Mouse (Mus musculus) cerebellum, adult 2 months (tissue): ENCODE data around the gene Nol10. TPM values are rescaled to one million over a fixed set of nuclear protein-coding genes. Genes with fewer than 3 reads are reported as not detected.

Source experiments
- DNase-seq, 2 experiments: peaks; one replicate each; pipeline ENCODE4 v3.0.0; 2021
- H3K27ac ChIP-seq: fragments of 200-500 bp; 2 replicates; pipeline ENCODE4 v1.5.1; 2012; ENCODE audit warnings: low read length, control low read depth, inconsistent platforms; ENCODE audit not compliant: insufficient read depth
- H3K27me3 ChIP-seq: fragments of 200-500 bp; 2 replicates; pipeline ENCODE4 v1.6.1; 2012; ENCODE audit warnings: inconsistent platforms, mild to moderate bottlenecking, low read length, moderate library complexity; ENCODE audit not compliant: control insufficient read depth, insufficient read depth
- H3K4me1 ChIP-seq: fragments of 200-500 bp; 2 replicates; pipeline ENCODE4 v1.6.1; 2011; ENCODE audit warnings: low read length; ENCODE audit not compliant: control insufficient read depth, insufficient read depth
- H3K4me3 ChIP-seq: fragments of 200-500 bp; replicated peaks from 2 replicates; pipeline ENCODE3; 2011; ENCODE audit warnings: mild to moderate bottlenecking, low read depth, low read length, control low read depth; ENCODE audit not compliant: insufficient read depth
- CTCF ChIP-seq: fragments of 200-500 bp; IDR thresholded peaks from 2 replicates; pipeline ENCODE4 v1.5.1; 2011; ENCODE audit warnings: low read depth, mild to moderate bottlenecking, control low read depth, low read length, moderate library complexity, borderline replicate concordance; ENCODE audit not compliant: insufficient read depth
- POLR2A ChIP-seq: fragments of 200-500 bp; IDR thresholded peaks from 2 replicates; pipeline ENCODE4 v1.6.1; 2011; ENCODE audit warnings: low read length, control low read depth, borderline replicate concordance; ENCODE audit not compliant: insufficient read depth
- WGBS: fragments of 180-500 bp; shearing (Covaris S2); methylation state at CpG from one replicate; pipeline ENCODE4 v1.1.7; 2018; 5-methylcytosine and 5-hydroxymethylcytosine counted together
- polyA plus RNA-seq: library from polyadenylated mRNA; depleted of rRNA; stranded (reverse); fragments of >200 nt; gene quantifications from 2 replicates; pipeline ENCODE4 v1.2.3, GENCODE M21; 2012

The Nol10 gene
- polyA plus RNA-seq, 1 experiment, result 14.9 TPM

DNA sequence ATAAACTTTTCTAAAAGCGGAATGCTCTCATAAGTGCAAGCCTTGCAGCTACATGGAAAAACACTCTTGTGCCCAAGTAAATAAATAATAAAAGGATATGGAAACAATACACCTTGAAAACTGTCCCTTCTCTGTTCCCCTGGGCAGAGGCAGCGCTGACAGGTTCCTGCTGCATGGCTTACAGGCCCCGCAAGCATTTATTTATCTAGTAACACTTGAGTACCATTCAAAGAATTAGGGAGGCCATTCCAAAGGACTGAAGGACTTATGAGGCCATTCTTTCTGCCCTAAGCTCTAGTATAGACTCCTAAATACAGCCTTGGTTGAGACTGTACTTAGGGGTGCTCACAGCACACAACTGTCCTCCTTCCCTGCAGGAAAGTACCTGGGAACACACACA lies 29.8 kb upstream of the Nol10 start:
- WGBS, result 85% methylated on average over 3 of the region's 3 CpGs
- H3K27me3 ChIP-seq, result no peaks in the 10 kb centered on the region

DNA sequence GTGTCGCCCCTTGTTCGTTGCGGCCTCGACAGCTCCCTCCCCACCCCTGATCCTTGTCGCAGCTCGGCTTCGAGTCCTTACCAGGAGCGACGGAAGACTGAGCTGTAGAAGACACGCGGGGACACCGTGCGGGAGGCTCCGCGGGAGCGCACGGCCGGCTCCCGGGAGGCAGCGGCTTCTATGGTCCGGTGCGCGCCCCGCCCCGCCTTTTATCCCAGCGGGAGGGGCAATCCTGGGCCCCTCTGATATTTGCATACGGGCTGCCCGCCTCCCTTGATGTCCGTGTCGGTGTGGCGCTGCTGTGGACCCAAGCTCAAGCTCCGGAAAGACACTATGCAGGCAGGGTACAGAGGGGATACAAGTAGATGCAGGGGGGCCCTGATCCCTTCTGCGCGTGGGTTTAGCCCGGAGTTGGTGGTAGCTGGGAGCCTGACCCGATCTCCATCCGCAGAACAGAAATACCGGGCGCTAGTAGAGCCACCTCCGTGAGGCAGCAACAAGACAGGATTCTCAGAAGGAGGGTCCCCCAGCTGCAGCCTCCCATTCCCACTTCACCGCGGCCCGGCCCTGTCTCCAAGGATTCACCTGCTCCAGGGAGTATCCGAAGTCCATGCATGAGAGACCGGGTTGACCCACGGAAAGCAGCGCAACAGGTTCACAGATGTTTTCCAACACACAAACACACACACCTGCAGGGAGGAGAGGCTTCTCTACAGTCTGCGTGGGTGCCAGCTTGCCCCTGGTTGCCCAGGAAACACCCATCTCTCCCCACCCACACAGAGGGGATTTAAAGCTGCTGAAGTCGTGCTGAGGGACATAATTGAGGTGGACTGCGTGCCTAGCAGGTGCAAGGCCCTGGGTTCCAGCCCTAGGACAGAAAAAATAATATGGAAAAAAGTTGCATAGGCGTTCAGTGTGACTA lies 23.4 kb upstream of the Nol10 start:
- Histone ChIP-seq H3K4me1 (no peaks in the 10 kb centered on the region), H3K27ac (no peak overlapping the region), H3K4me3 (no peak overlapping the region), H3K27me3 (no peaks in the 10 kb centered on the region; the same call in 1 of the 2 replicates)
- no peak for DNase-seq
- 4% methylated on average over 51 of the region's 51 CpGs for WGBS
- TF ChIP-seq CTCF, result no peak

More for the DNA sequence above, 29.8 kb upstream of the Nol10 start:
- H3K27ac ChIP-seq, result no peak overlapping the region
- no peak overlapping the region for H3K4me3 ChIP-seq
- no peak for DNase-seq
- no peak for TF ChIP-seq POLR2A
- TF ChIP-seq CTCF, result no peak
- no peaks in the 10 kb centered on the region for H3K4me1 ChIP-seq

DNA sequence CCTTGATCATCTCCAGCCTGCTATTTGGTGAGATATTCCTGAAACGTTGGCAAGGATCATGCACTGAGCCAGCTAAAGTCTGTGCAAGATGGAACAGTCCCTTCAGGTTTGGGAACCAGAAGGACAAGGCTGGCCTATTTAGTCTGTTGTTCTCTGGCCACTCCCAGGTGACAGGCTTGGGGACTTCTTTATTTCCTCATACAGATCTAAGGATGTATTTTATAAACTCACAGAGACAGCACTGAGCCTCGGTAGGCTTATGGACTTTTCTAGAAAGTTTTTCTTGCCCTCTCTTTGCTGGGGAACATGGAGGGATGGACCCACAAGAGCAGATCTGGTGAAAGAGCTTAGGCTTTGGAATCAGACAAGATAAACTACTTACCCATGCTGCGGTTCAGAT lies 19.0 kb upstream of the Nol10 start, which contains the start of gene Atp6v1c2:
Atp6v1c2 (minus strand) TSS at position 101 of the 400 bp plus-strand sequence.
- Histone ChIP-seq H3K4me3 (no peak within 1 kb of the TSS), H3K27me3 (no peaks in the 10 kb centered on the region; the same call in 1 of the 2 replicates), H3K27ac (no peak within 1 kb of the TSS), H3K4me1 (no peaks in the 10 kb centered on the region)
- TF ChIP-seq POLR2A, result no peak
- TF ChIP-seq CTCF, result no peak
- no peak for DNase-seq
- WGBS, result 77% methylated on average over 3 of the region's 3 CpGs

DNA sequence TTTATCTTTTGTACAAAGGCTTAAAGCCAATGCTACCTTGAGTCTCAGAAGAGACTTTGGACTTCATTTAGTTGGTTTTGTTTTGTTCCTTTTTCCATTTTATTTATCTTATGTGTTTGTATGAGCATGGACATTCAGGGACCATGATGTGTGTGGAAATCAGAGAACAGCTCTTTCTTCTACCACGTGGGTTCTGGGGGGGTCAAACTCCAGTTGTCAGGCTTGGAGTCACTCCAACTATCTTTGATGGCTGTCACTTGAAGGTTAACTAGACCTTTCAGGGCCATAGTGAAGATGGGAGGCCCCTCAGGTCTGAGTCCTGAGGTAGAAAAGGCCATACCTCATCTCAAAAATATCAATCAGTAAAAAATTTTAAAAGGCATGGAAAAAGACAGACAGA lies 14.8 kb upstream of the Nol10 start:
- Histone ChIP-seq H3K27me3 (no peaks in the 10 kb centered on the region; the same call in 1 of the 2 replicates), H3K4me1 (no peaks in the 10 kb centered on the region), H3K4me3 (no peak overlapping the region), H3K27ac (no peak overlapping the region)
- WGBS, result 7% methylated on average over 1 of the region's 1 CpGs
- no peak for TF ChIP-seq POLR2A
- no peak for TF ChIP-seq CTCF
- no peak for DNase-seq

DNA sequence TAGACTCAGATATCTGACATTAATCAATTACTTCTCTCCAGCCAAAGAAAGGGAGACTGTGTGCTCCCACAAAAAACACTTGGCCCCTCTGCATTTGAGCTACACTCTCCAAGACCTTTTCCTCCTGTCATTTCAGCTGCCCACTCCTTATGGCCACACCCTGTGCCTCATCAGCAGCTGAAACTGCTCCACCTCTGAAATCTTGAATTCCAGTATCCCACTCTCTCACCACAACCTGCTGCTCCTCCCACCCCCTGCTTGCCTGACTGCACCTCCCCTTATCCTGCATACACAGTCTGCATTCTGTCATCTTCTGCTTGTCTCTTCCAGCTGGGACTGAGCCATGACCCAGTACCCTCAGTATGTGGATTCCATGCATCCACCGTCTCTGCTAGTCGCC lies 9.9 kb upstream of the Nol10 start:
- TF ChIP-seq POLR2A (no peak), CTCF (no peak)
- H3K27ac ChIP-seq, result no peak overlapping the region
- 55% methylated on average over 2 of the region's 2 CpGs for WGBS

DNA sequence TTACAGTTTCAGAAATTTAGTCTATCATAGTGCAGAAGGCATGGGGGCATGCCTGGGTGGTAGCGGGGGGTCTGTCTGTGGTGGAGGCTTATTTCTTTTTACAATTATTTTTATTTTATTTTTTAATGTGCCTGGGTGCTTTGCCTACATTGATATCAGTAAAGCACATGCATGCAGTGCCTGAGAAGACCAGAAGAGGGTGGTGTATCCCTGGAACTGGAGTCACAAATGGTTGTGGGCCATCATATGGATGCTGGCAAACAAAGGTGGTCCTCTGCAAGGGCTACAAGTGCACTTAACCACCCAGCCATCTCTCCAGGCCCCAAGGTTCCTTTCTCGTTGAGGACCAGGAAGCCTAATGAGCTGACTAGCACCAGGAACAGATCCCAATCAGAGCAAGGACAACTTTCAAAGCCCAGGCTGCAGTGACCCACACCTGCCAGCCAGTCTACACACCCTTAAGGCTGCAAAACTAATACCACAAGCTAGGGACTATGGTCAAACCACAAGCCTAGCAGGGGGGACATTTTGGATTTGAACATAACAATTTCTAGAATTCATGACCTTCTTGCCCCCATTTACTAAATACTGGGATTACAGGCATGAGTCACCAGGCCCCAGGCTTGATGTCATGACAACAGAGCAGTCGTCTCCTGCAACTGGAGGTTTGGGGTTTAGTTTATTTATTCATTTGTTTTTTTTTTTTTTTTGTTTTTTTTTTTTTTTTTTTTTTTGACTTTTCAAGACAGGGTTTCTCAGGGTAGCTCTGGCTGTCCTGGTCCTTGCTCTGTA lies 8.9 kb upstream of the Nol10 start:
- no peaks in the 10 kb centered on the region for H3K4me1 ChIP-seq
- no peak overlapping the region for H3K27ac ChIP-seq
- no peaks in the 10 kb centered on the region for H3K27me3 ChIP-seq
- TF ChIP-seq POLR2A, result no peak
- peak; percentile 21; the same call in 1 of the 2 replicates for TF ChIP-seq CTCF
- 77% methylated on average over 3 of the region's 3 CpGs for WGBS
- DNase-seq, result no peak
- H3K4me3 ChIP-seq, result no peak overlapping the region

More for the DNA sequence above, 9.9 kb upstream of the Nol10 start:
- no peak for DNase-seq
- no peaks in the 10 kb centered on the region for H3K27me3 ChIP-seq
- no peaks in the 10 kb centered on the region for H3K4me1 ChIP-seq
- H3K4me3 ChIP-seq, result no peak overlapping the region

DNA sequence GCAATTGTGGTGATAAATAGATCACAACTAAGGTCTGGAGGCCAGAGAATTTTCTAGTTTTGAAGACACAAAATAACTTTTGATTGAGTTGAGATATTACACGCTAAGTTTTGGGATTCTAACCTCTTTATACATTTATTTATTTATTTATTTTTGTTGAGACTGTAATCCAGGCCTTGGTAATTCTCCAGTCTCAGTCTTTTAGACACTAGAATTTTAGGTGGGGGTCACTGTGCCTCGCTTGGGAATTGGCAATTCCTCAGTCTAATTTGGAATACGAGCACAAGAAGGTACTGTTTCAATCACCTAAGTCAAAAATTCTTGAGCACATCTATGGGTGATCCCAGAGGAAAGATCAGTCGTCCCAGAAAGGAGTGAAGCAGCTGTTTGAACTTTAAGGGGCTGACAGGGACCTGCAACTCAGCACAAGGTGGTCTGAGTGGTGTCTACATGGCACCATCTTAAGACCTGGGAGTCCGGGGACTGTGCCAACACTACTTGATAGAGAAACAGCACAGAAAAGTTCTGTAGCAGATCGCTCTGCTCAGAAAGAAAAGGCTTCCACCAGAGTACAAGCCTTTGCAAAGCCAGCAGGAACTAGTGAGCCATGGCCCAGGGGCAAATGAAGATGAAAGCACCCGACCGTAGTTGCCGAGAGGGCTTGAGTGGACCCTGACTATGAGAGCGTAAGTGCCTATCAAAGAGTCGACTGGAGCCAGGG lies 771 bp upstream of the Nol10 start:
- 33% methylated on average over 11 of the region's 11 CpGs for WGBS
- peak; percentile 23 to 39 for DNase-seq

More for the DNA sequence above, 771 bp upstream of the Nol10 start:
- H3K27me3 ChIP-seq, result no peaks in the 10 kb centered on the region
- H3K4me3 ChIP-seq, result peak overlapping the region; percentile 65
- peak overlapping the region; percentile 59; the same call in 1 of the 2 replicates for H3K27ac ChIP-seq
- TF ChIP-seq POLR2A (no peak), CTCF (no peak)
- no peaks in the 10 kb centered on the region for H3K4me1 ChIP-seq
